Mouse (Mus musculus): ENCODE measurements at regions not wholly inside any gene's neighbourhood (a gene's known extent, or its start where the extent isn't known, plus 50 kb on each side); places are given as distances from the start of the nearest gene placed in this dataset.
A peak's percentile ranks its signal among the peaks of the same experiment; 100 is the strongest.

- Histone ChIP-seq H3K27ac (ENCODE audit: insufficient read depth, low read depth, low read length) (peak overlapping the region; percentile 63), H3K36me3 (ENCODE audit: control insufficient read depth, insufficient read depth, low read length) (no peaks in the 10 kb centered on the region), H3K4me1 (ENCODE audit: control insufficient read depth, insufficient read depth, low read length) (0 out of 2 replicates have a peak, but pooled peaks cover 5% of the 10 kb centered on the region), H3K27me3 (replicated peaks; ENCODE audit: control insufficient read depth, insufficient read depth, low read length) (no peaks in the 10 kb centered on the region), H3K4me3 (ENCODE audit: insufficient read depth, low read depth, low read length) (peak overlapping the region; percentile 21)
- TF ChIP-seq POLR2A (IDR thresholded peaks at IDR 0.05; ENCODE audit: low read depth, low read length) = no peak
- TF ChIP-seq CTCF (conservative IDR thresholded peaks at IDR 0.05; ENCODE audit: insufficient read depth, insufficient read length, low read depth, low read length) = no peak
- 12% methylated on average over 7 of the region's 7 CpGs for WGBS
- peak; percentile 64 for DNase-seq
These were observed 63.9 kb upstream of the Mbnl1 start for GRCm38 (mm10) chr3:60408553-60409282.

- no peak for DNase-seq
- H3K36me3 ChIP-seq (ENCODE audit: control insufficient read depth, insufficient read depth, low read length) = no peaks in the 10 kb centered on the region
- no peaks in the 10 kb centered on the region for H3K27me3 ChIP-seq (replicated peaks; ENCODE audit: control insufficient read depth, insufficient read depth, low read length)
- TF ChIP-seq CTCF (conservative IDR thresholded peaks at IDR 0.05; ENCODE audit: insufficient read depth, insufficient read length, low read depth, low read length) (no peak), POLR2A (IDR thresholded peaks at IDR 0.05; ENCODE audit: low read depth, low read length) (no peak)
- no peak overlapping the region for H3K4me3 ChIP-seq (ENCODE audit: insufficient read depth, low read depth, low read length)
- H3K27ac ChIP-seq (ENCODE audit: insufficient read depth, low read depth, low read length) = peak overlapping the region; percentile 63
- 0 out of 2 replicates have a peak, but pooled peaks cover 5% of the 10 kb centered on the region for H3K4me1 ChIP-seq (ENCODE audit: control insufficient read depth, insufficient read depth, low read length)
These were observed 63.4 kb upstream of the Mbnl1 start for GRCm38 (mm10) chr3:60409283-60409633.

GRCm38 (mm10) chr3:60411746-60412145 lies 60.9 kb upstream of the Mbnl1 start:
- TF ChIP-seq CTCF (conservative IDR thresholded peaks at IDR 0.05; ENCODE audit: insufficient read depth, insufficient read length, low read depth, low read length) = no peak
- TF ChIP-seq POLR2A (IDR thresholded peaks at IDR 0.05; ENCODE audit: low read depth, low read length) = no peak
- Histone ChIP-seq H3K36me3 (ENCODE audit: control insufficient read depth, insufficient read depth, low read length) (no peaks in the 10 kb centered on the region), H3K4me3 (ENCODE audit: insufficient read depth, low read depth, low read length) (no peak overlapping the region), H3K27ac (ENCODE audit: insufficient read depth, low read depth, low read length) (no peak overlapping the region), H3K27me3 (replicated peaks; ENCODE audit: control insufficient read depth, insufficient read depth, low read length) (no peaks in the 10 kb centered on the region), H3K4me1 (ENCODE audit: control insufficient read depth, insufficient read depth, low read length) (0 out of 2 replicates have a peak, but pooled peaks cover 5% of the 10 kb centered on the region)
- 69% methylated on average over 1 of the region's 1 CpGs for WGBS
- DNase-seq = no peak

GRCm38 (mm10) chr3:60412206-60412605 lies 60.4 kb upstream of the Mbnl1 start:
- Histone ChIP-seq H3K27me3 (replicated peaks; ENCODE audit: control insufficient read depth, insufficient read depth, low read length) (no peaks in the 10 kb centered on the region), H3K4me3 (ENCODE audit: insufficient read depth, low read depth, low read length) (no peak overlapping the region), H3K27ac (ENCODE audit: insufficient read depth, low read depth, low read length) (no peak overlapping the region), H3K36me3 (ENCODE audit: control insufficient read depth, insufficient read depth, low read length) (no peaks in the 10 kb centered on the region), H3K4me1 (ENCODE audit: control insufficient read depth, insufficient read depth, low read length) (0 out of 2 replicates have a peak, but pooled peaks cover 5% of the 10 kb centered on the region)
- no peak for TF ChIP-seq CTCF (conservative IDR thresholded peaks at IDR 0.05; ENCODE audit: insufficient read depth, insufficient read length, low read depth, low read length)
- no peak for TF ChIP-seq POLR2A (IDR thresholded peaks at IDR 0.05; ENCODE audit: low read depth, low read length)
- DNase-seq = no peak

GRCm38 (mm10) chr3:60413749-60414148 lies 58.9 kb upstream of the Mbnl1 start:
- H3K36me3 ChIP-seq (ENCODE audit: control insufficient read depth, insufficient read depth, low read length) = no peaks in the 10 kb centered on the region
- H3K27ac ChIP-seq (ENCODE audit: insufficient read depth, low read depth, low read length) = no peak overlapping the region
- no peak overlapping the region for H3K4me3 ChIP-seq (ENCODE audit: insufficient read depth, low read depth, low read length)
- no peak for DNase-seq
- H3K27me3 ChIP-seq (replicated peaks; ENCODE audit: control insufficient read depth, insufficient read depth, low read length) = no peaks in the 10 kb centered on the region
- whole genome bisulfite sequencing = 74% methylated on average over 3 of the region's 3 CpGs
- TF ChIP-seq CTCF (conservative IDR thresholded peaks at IDR 0.05; ENCODE audit: insufficient read depth, insufficient read length, low read depth, low read length) = no peak
- no peak for TF ChIP-seq POLR2A (IDR thresholded peaks at IDR 0.05; ENCODE audit: low read depth, low read length)
- 0 out of 2 replicates have a peak, but pooled peaks cover 2% of the 10 kb centered on the region for H3K4me1 ChIP-seq (ENCODE audit: control insufficient read depth, insufficient read depth, low read length)

- 70% methylated on average over 1 of the region's 1 CpGs for WGBS
- TF ChIP-seq POLR2A (IDR thresholded peaks at IDR 0.05; ENCODE audit: low read depth, low read length) (no peak), CTCF (conservative IDR thresholded peaks at IDR 0.05; ENCODE audit: insufficient read depth, insufficient read length, low read depth, low read length) (no peak)
- Histone ChIP-seq H3K4me1 (ENCODE audit: control insufficient read depth, insufficient read depth, low read length) (no peaks in the 10 kb centered on the region), H3K27me3 (replicated peaks; ENCODE audit: control insufficient read depth, insufficient read depth, low read length) (no peaks in the 10 kb centered on the region), H3K4me3 (ENCODE audit: insufficient read depth, low read depth, low read length) (no peak overlapping the region), H3K27ac (ENCODE audit: insufficient read depth, low read depth, low read length) (no peak overlapping the region), H3K36me3 (ENCODE audit: control insufficient read depth, insufficient read depth, low read length) (no peaks in the 10 kb centered on the region)
- DNase-seq = no peak
These were observed 55.6 kb upstream of the Mbnl1 start for GRCm38 (mm10) chr3:60417001-60417400.

- DNase-seq = no peak
- TF ChIP-seq CTCF (conservative IDR thresholded peaks at IDR 0.05; ENCODE audit: insufficient read depth, insufficient read length, low read depth, low read length) (no peak), POLR2A (IDR thresholded peaks at IDR 0.05; ENCODE audit: low read depth, low read length) (no peak)
- Histone ChIP-seq H3K36me3 (ENCODE audit: control insufficient read depth, insufficient read depth, low read length) (no peaks in the 10 kb centered on the region), H3K4me3 (ENCODE audit: insufficient read depth, low read depth, low read length) (no peak overlapping the region), H3K27me3 (replicated peaks; ENCODE audit: control insufficient read depth, insufficient read depth, low read length) (no peaks in the 10 kb centered on the region), H3K27ac (ENCODE audit: insufficient read depth, low read depth, low read length) (no peak overlapping the region), H3K4me1 (ENCODE audit: control insufficient read depth, insufficient read depth, low read length) (no peaks in the 10 kb centered on the region)
These were observed 54.0 kb upstream of the Mbnl1 start for GRCm38 (mm10) chr3:60418652-60419051.

Data from kidney, adult 2 months (tissue).